Mouse (Mus musculus) G1E (cell line): ENCODE measurements around the gene Gnao1.

Source experiments
- CTCF ChIP-seq: IDR thresholded peaks from 2 replicates; pipeline ENCODE4 v1.5.1; 2012; ENCODE audit warnings: low read depth, low read length, inconsistent platforms, mixed read lengths
- GATA1 ChIP-seq: IDR thresholded peaks from 2 replicates; pipeline ENCODE4 v1.6.1; 2012; ENCODE audit warnings: borderline replicate concordance, low read length, inconsistent platforms, mixed read lengths

GRCm38 (mm10) chr8:93883771-93884170 is 74.0 kb downstream of the Gnao1 start:
- no peak for TF ChIP-seq CTCF
- no peak for TF ChIP-seq GATA1
